Mouse (Mus musculus) spleen, adult 12 weeks (tissue): ENCODE results near the gene Gm5678.
"Not testable (repeated sequence)": the region's sequence is repeated elsewhere in the genome, so short reads cannot be mapped to it uniquely, and the experiment has no call there.

Source experiments
- DNase-seq: peaks from one replicate; pipeline ENCODE4 v3.0.0; 2022; ENCODE audit warnings: low spot score

The Gm5678 gene

GRCm38 (mm10) chr16:93608731-93609130 lies 19.2 kb upstream of the Gm5678 start:
- no peak for DNase-seq

- no peak for DNase-seq
Measured at GRCm38 (mm10) chr16:93609796-93610195, 18.1 kb upstream of the Gm5678 start.

- DNase-seq, result no peak
Measured at GRCm38 (mm10) chr16:93610961-93611360, 16.9 kb upstream of the Gm5678 start.

- peak; percentile 70 for DNase-seq
Measured at GRCm38 (mm10) chr16:93615118-93615870, 12.6 kb upstream of the Gm5678 start.

- DNase-seq, result not testable (repeated sequence)
Measured at GRCm38 (mm10) chr16:93623759-93624158, 4.1 kb upstream of the Gm5678 start.

GRCm38 (mm10) chr16:93624671-93625070 lies 3.2 kb upstream of the Gm5678 start:
- DNase-seq, result no peak

GRCm38 (mm10) chr16:93626745-93627144 lies 1.2 kb upstream of the Gm5678 start:
- DNase-seq, result no peak

- no peak for DNase-seq
Measured at GRCm38 (mm10) chr16:93644006-93644405, 16.1 kb downstream of the Gm5678 start.

- DNase-seq, result no peak
Measured at GRCm38 (mm10) chr16:93648441-93649183, 20.7 kb downstream of the Gm5678 start.

- DNase-seq, result no peak
Measured at GRCm38 (mm10) chr16:93667976-93668375, 40.1 kb downstream of the Gm5678 start.

- no peak for DNase-seq
Measured at GRCm38 (mm10) chr16:93669521-93669920, 41.6 kb downstream of the Gm5678 start.

GRCm38 (mm10) chr16:93670466-93670865 lies 42.6 kb downstream of the Gm5678 start:
- not testable (repeated sequence) for DNase-seq

- DNase-seq, result no peak
Measured at GRCm38 (mm10) chr16:93671064-93671463, 43.2 kb downstream of the Gm5678 start.

GRCm38 (mm10) chr16:93676376-93676775 lies 48.5 kb downstream of the Gm5678 start:
- no peak for DNase-seq

- DNase-seq, result no peak
Measured at GRCm38 (mm10) chr16:93678206-93678605, 50.3 kb downstream of the Gm5678 start.

- no peak for DNase-seq
Measured at GRCm38 (mm10) chr16:93679165-93679564, 51.3 kb downstream of the Gm5678 start.
